Mouse (Mus musculus): ENCODE measurements around the gene Dgcr2.

The Dgcr2 gene

GRCm38 (mm10) chr16:17911052-17911595 is 12.8 kb upstream of the Dgcr2 start, which contains the start of gene Ess2:
Gene Ess2 (minus strand): TSS chr16:17911348.
- DNase-seq (ENCODE audit: low spot score in 2 of 2) = peak; percentile 94 to 96

- no peak for DNase-seq (ENCODE audit: low spot score in 2 of 2)
Measured at GRCm38 (mm10) chr16:17896091-17896490, 2.3 kb downstream of the Dgcr2 start.

GRCm38 (mm10) chr16:17893923-17894322 is 4.4 kb downstream of the Dgcr2 start, which contains the start of gene Tssk1:
Gene Tssk1 (plus strand): TSS chr16:17894223.
- no peak for DNase-seq (ENCODE audit: low spot score in 2 of 2)

GRCm38 (mm10) chr16:17892606-17893005 is 5.8 kb downstream of the Dgcr2 start:
- no peak for DNase-seq (ENCODE audit: low spot score in 2 of 2)

- peak; percentile 98 for DNase-seq (ENCODE audit: low spot score in 2 of 2)
Measured at GRCm38 (mm10) chr16:17891567-17891959, 6.8 kb downstream of the Dgcr2 start, which contains the start of gene Gm20518. Gene Gm20518 (minus strand): TSS chr16:17891671.

GRCm38 (mm10) chr16:17890917-17891566 is 7.3 kb downstream of the Dgcr2 start:
- DNase-seq (ENCODE audit: low spot score in 2 of 2) = peak; percentile 51 to 52

- DNase-seq (ENCODE audit: low spot score in 2 of 2) = no peak
Measured at GRCm38 (mm10) chr16:17890342-17890727, 8.0 kb downstream of the Dgcr2 start.

- DNase-seq (ENCODE audit: low spot score in 2 of 2) = no peak
Measured at GRCm38 (mm10) chr16:17889689-17890341, 8.5 kb downstream of the Dgcr2 start.

GRCm38 (mm10) chr16:17884116-17884515 is 14.2 kb downstream of the Dgcr2 start:
- no peak for DNase-seq (ENCODE audit: low spot score in 2 of 2)

GRCm38 (mm10) chr16:17882196-17882595 is 16.2 kb downstream of the Dgcr2 start:
- DNase-seq (ENCODE audit: low spot score in 2 of 2) = no peak

GRCm38 (mm10) chr16:17879571-17879970 is 18.8 kb downstream of the Dgcr2 start:
- DNase-seq (ENCODE audit: low spot score in 2 of 2) = peak in 1 of 2 experiments; percentile 31

GRCm38 (mm10) chr16:17876096-17876495 is 22.3 kb downstream of the Dgcr2 start:
- DNase-seq (ENCODE audit: low spot score in 2 of 2) = no peak

GRCm38 (mm10) chr16:17875174-17875573 is 23.2 kb downstream of the Dgcr2 start:
- DNase-seq (ENCODE audit: low spot score in 2 of 2) = no peak

GRCm38 (mm10) chr16:17872995-17873394 is 25.4 kb downstream of the Dgcr2 start:
- no peak for DNase-seq (ENCODE audit: low spot score in 2 of 2)

GRCm38 (mm10) chr16:17871248-17871647 is 27.1 kb downstream of the Dgcr2 start:
- no peak for DNase-seq (ENCODE audit: low spot score in 2 of 2)

- no peak for DNase-seq (ENCODE audit: low spot score in 2 of 2)
Measured at GRCm38 (mm10) chr16:17865770-17866169, 32.6 kb downstream of the Dgcr2 start.

GRCm38 (mm10) chr16:17865293-17865692 is 33.1 kb downstream of the Dgcr2 start:
- no peak for DNase-seq (ENCODE audit: low spot score in 2 of 2)

- DNase-seq (ENCODE audit: low spot score in 2 of 2) = no peak
Measured at GRCm38 (mm10) chr16:17858592-17858991, 39.8 kb downstream of the Dgcr2 start.

- no peak for DNase-seq (ENCODE audit: low spot score in 2 of 2)
Measured at GRCm38 (mm10) chr16:17857157-17857556, 41.2 kb downstream of the Dgcr2 start.

GRCm38 (mm10) chr16:17853263-17853662 is 45.1 kb downstream of the Dgcr2 start:
- no peak for DNase-seq (ENCODE audit: low spot score in 2 of 2)

GRCm38 (mm10) chr16:17851860-17852259 is 46.5 kb downstream of the Dgcr2 start:
- DNase-seq (ENCODE audit: low spot score in 2 of 2) = no peak

- no peak for DNase-seq (ENCODE audit: low spot score in 2 of 2)
Measured at GRCm38 (mm10) chr16:17851331-17851730, 47.0 kb downstream of the Dgcr2 start.

GRCm38 (mm10) chr16:17849486-17849885 is 48.9 kb downstream of the Dgcr2 start:
- no peak for DNase-seq (ENCODE audit: low spot score in 2 of 2)
